Mouse (Mus musculus): ENCODE measurements around the gene Rchy1.

Gene Rchy1

GRCm38 (mm10) chr5:91962639-91963440, at the start of gene Rchy1:
TSS of gene Rchy1 (minus strand) at chr5:91963068.
- peak; percentile 93 for DNase-seq (ENCODE audit: low read depth, low spot score)

GRCm38 (mm10) chr5:92011756-92012155, 48.9 kb upstream of the Rchy1 start:
- no peak for DNase-seq (ENCODE audit: low read depth, low spot score)

- no peak for DNase-seq (ENCODE audit: low read depth, low spot score)
These were observed 47.0 kb upstream of the Rchy1 start for GRCm38 (mm10) chr5:92009827-92010226.

GRCm38 (mm10) chr5:92003011-92003410, 40.1 kb upstream of the Rchy1 start:
- peak; percentile 71 for DNase-seq (ENCODE audit: low read depth, low spot score)

- peak; percentile 51 for DNase-seq (ENCODE audit: low read depth, low spot score)
These were observed 37.9 kb upstream of the Rchy1 start for GRCm38 (mm10) chr5:92000770-92001169.

GRCm38 (mm10) chr5:91994546-91994945, 31.7 kb upstream of the Rchy1 start:
- DNase-seq (ENCODE audit: low read depth, low spot score): no peak

GRCm38 (mm10) chr5:91993061-91993460, 30.2 kb upstream of the Rchy1 start:
- no peak for DNase-seq (ENCODE audit: low read depth, low spot score)

GRCm38 (mm10) chr5:91991191-91991937, 28.5 kb upstream of the Rchy1 start:
- no peak for DNase-seq (ENCODE audit: low read depth, low spot score)

- DNase-seq (ENCODE audit: low read depth, low spot score): no peak
These were observed 26.4 kb upstream of the Rchy1 start for GRCm38 (mm10) chr5:91989261-91989660.

GRCm38 (mm10) chr5:91987799-91988198, 24.9 kb upstream of the Rchy1 start:
- DNase-seq (ENCODE audit: low read depth, low spot score): no peak

- no peak for DNase-seq (ENCODE audit: low read depth, low spot score)
These were observed 24.4 kb upstream of the Rchy1 start, which contains the start of gene Odaph for GRCm38 (mm10) chr5:91987236-91987635. TSS of gene Odaph (plus strand) at chr5:91987475.

GRCm38 (mm10) chr5:91985721-91986120, 22.9 kb upstream of the Rchy1 start:
- peak; percentile 24 for DNase-seq (ENCODE audit: low read depth, low spot score)

- no peak for DNase-seq (ENCODE audit: low read depth, low spot score)
These were observed 20.6 kb upstream of the Rchy1 start for GRCm38 (mm10) chr5:91983490-91983889.

GRCm38 (mm10) chr5:91981176-91981840, 18.4 kb upstream of the Rchy1 start:
- no peak for DNase-seq (ENCODE audit: low read depth, low spot score)

GRCm38 (mm10) chr5:91977397-91977770, 14.5 kb upstream of the Rchy1 start:
- DNase-seq (ENCODE audit: low read depth, low spot score): no peak

GRCm38 (mm10) chr5:91976566-91977396, 13.9 kb upstream of the Rchy1 start:
- no peak for DNase-seq (ENCODE audit: low read depth, low spot score)

GRCm38 (mm10) chr5:91975758-91976157, 12.9 kb upstream of the Rchy1 start:
- DNase-seq (ENCODE audit: low read depth, low spot score): no peak

- no peak for DNase-seq (ENCODE audit: low read depth, low spot score)
These were observed 11.1 kb upstream of the Rchy1 start for GRCm38 (mm10) chr5:91974002-91974401.

GRCm38 (mm10) chr5:91972046-91972445, 9.2 kb upstream of the Rchy1 start:
- DNase-seq (ENCODE audit: low read depth, low spot score): no peak

GRCm38 (mm10) chr5:91962259-91962638, 619 bp downstream of the Rchy1 start:
- DNase-seq (ENCODE audit: low read depth, low spot score): no peak

- peak; percentile 52 for DNase-seq (ENCODE audit: low read depth, low spot score)
These were observed 1.5 kb downstream of the Rchy1 start for GRCm38 (mm10) chr5:91961370-91961769.

All from CD4-positive, CD25-positive, alpha-beta regulatory T cell, adult 2 months (primary cell).